Mouse (Mus musculus) urinary bladder, postnatal 14 days (tissue): Measurements from ENCODE around the gene 1700066M21Rik.

Source experiments
- DNase-seq: peaks from one replicate; pipeline ENCODE4 v3.0.0; 2021; ENCODE audit warnings: low spot score

The 1700066M21Rik gene

GRCm38 (mm10) chr1:57377376-57378341 is at the start of gene 1700066M21Rik:
TSS of gene 1700066M21Rik (plus strand) at chr1:57377620.
- DNase-seq = peak; percentile 95

DNA sequence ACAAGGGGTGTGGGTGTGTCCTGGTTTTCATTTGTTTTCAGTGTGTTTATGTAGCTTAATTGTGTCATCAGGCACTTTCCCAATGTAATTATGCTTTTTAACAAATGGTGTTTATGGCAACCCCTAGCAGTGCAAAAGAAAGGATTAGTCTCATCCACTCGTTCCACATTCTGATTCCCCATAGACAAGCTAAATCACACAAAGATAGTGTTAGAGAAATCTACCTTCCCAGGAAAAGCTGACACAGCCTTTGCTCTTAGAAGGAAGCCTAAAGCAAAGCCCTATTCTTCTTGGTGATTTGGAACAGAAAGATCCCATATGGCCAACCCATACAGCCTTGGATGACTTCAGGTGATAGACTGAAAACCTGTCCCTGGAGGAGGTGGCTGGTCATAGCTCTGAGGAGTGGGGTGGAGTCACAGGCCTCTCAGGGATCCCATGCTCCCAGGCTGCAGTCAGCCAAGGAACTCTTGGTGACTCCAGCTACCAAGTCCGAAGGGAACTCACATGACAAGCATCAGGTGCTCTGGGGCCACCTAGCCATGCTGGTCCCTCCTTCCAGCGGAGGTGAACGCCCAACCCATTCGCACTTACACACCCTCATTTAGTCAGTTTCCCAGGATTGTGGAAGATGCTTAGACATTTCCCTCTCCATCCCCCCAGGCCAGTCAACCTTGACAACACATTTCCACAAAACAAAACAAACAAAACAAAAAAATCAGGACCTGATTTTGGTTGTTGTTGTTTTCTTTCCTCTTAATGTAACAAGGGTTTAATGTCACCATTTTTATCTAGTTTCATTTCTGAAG is 47.9 kb upstream of the 1700066M21Rik start:
- DNase-seq = no peak

- no peak for DNase-seq
Measured at GRCm38 (mm10) chr1:57330228-57330627, 47.2 kb upstream of the 1700066M21Rik start.

DNA sequence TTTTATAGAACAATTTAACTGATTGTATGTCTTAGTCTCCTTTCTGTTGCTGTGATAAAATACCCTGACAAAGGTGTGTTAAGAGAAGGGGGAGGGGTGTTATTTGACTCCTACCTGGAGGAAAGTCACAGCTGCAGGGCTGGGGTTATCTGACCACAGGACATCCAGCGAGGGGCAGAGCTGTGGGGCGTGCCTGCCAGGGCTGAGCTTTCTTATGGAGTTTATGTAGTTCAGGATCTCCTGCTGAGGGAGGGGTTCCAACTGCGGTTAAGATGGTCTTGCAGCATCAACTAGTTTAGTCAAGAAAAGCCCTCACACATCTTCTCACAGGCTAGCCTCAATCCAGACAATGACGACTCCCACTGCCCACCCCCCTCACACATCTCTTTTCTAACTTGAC is 45.4 kb upstream of the 1700066M21Rik start:
- DNase-seq = no peak

DNA sequence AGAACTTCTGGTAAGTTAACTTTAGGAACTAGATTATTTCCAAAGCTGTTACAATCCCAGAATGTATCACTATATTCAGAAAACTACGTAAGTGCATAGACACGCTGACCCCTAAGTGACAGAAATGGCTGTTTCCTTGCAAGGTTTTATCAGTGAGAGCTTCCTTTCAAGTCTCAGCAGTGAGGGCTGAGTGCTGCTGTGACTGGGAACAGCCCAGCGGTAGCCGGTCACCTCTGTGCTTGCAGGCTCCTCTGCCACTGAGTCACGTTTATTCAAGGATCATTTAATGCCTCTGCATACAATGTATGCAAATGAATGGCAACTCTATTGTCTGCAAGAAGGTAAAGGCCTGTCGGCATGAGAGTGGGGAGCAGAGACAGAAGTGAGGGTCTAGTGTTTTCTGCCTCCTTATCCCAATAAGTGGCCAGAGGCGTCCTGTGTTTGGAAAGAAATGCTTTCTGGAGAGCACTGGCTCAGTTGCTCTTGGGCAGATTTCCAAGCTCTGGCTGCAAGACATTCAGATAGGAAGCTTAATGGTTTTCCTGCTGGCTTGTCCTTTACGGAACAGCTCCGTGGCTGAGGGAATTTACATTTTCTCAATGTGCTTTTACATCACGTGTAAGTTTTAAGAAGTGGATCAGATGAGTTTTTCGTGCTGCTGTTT is 43.7 kb upstream of the 1700066M21Rik start:
- no peak for DNase-seq

- no peak for DNase-seq
Measured at GRCm38 (mm10) chr1:57335200-57335599, 42.2 kb upstream of the 1700066M21Rik start.

- no peak for DNase-seq
Measured at GRCm38 (mm10) chr1:57339156-57339796, 38.1 kb upstream of the 1700066M21Rik start.

- DNase-seq = no peak
Measured at GRCm38 (mm10) chr1:57341197-57341596, 36.2 kb upstream of the 1700066M21Rik start.

- no peak for DNase-seq
Measured at GRCm38 (mm10) chr1:57347487-57347886, 29.9 kb upstream of the 1700066M21Rik start.

DNA sequence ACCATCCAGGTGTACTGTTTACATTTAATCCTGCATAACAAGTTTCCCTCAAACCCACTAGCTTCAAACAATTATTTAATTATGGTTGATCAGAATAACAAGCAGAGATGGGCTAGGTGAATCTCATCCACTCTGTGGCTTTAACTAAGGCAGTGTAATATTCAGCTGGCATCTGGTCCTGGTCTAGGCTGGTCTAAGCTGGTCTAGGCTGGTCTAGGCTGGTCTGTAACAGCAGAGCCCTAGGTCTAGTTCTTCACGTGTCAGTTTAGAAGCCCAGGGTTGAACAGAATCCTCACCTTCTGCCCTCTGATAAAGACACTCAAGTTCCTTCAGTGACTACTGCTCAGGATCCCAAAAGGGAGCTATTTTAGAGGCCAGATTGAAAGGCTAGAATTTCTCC is 25.5 kb upstream of the 1700066M21Rik start:
- no peak for DNase-seq

DNA sequence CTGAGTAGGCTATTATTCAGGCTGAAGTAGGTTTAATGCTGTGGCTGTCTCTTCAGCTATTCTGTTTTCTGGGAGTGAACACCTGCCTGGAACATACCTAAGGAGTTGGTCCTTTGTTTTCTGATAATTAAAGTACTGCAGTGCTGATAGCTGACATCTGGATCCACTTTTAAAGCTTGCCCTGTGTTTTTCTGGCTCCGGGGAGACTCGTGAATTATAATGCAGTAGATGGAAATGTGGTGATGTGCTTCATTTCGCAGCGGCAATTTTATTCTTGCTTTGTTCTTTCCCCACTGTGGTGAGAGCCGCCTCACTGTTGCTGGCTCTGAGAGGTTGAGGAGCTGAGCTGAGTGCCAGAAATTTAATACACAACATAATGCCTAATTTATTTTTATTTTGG is 18.9 kb upstream of the 1700066M21Rik start:
- no peak for DNase-seq

DNA sequence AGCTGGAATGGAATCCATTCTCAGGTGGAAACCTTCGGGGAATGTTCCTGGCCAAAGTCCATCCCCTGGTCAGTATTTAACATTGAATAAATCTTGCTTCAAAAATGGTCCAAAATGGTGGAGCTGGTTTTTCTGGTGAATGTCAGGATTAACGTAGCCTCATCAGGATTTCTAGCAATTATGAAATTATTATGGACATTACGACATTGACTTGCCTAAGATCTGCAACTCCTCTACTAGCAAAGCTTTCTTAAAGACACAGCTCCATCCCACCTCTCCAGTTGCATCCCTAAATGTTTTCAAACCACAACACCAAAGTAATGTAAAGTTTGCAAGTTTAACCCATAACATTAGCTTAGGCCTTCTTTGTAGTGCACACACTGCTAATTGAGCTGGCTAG is 10.0 kb upstream of the 1700066M21Rik start:
- no peak for DNase-seq

- DNase-seq = no peak
Measured at GRCm38 (mm10) chr1:57369111-57369510, 8.3 kb upstream of the 1700066M21Rik start.

- no peak for DNase-seq
Measured at GRCm38 (mm10) chr1:57370451-57370850, 7.0 kb upstream of the 1700066M21Rik start.

- DNase-seq = no peak
Measured at GRCm38 (mm10) chr1:57375276-57375675, 2.1 kb upstream of the 1700066M21Rik start.

- no peak for DNase-seq
Measured at GRCm38 (mm10) chr1:57376806-57377205, 614 bp upstream of the 1700066M21Rik start.

GRCm38 (mm10) chr1:57386519-57386918 is 9.1 kb downstream of the 1700066M21Rik start:
- no peak for DNase-seq

DNA sequence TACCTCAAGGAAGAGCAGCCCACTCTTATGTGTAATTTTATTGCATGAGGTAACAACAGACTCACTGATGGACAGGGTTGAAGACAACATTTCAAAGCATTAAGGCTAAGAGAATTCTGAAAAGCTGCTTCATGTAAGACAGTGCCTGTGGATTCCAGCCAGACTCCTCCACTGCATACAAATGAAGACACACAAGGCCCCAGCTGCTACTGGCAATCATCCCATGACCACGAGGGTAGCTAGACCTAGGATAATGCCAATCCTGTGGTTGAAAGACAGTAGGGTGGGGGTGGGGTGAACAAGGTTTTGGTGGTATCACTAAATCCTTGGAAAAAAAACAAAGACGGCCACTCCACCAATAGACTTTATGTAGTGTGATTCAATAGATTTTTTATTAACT is 10.5 kb downstream of the 1700066M21Rik start:
- no peak for DNase-seq

DNA sequence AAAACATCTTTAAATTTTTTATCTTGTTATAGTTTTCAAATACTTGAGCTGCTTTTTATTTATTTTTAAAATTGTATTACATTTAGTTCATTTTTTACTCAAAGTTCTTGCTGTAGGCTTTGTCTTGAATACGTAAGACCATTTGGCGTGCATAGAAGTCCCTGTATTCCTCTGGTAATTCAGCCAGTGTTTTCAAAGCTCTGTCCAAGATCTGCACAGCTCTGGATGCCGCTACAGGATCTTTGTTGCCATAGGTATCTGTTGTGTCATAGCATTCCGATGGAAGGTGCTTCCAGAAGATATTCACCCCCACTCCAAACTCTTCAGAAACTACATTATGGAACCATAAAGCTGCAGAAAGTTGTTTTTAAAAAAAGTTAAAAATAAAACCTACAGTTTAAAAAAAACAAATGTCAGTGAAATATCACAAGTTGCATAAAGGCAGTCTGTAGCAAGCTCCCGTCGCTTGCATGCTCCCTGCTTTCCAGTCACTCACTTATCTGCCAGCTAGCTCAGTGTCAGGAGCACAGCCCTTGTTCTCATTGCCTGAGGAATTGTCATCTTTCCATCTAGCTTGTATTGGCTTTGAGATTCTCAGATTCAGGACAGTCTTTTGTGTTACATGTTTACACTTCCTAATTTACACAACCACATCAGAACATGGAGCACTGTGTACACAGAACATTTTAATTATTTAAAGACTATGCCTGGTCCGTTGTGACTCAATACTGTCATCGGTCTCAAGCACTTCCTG is 11.2 kb downstream of the 1700066M21Rik start:
- no peak for DNase-seq

- DNase-seq = no peak
Measured at GRCm38 (mm10) chr1:57390993-57391790, 13.8 kb downstream of the 1700066M21Rik start.
